Mouse (Mus musculus): ENCODE measurements around the gene Lrwd1. TPM values are rescaled to one million over a fixed set of nuclear protein-coding genes. Genes with fewer than 3 reads are reported as not detected.

Lrwd1 gene
- total RNA-seq, 1 experiment from 2014 or later: 11.2 TPM

DNA sequence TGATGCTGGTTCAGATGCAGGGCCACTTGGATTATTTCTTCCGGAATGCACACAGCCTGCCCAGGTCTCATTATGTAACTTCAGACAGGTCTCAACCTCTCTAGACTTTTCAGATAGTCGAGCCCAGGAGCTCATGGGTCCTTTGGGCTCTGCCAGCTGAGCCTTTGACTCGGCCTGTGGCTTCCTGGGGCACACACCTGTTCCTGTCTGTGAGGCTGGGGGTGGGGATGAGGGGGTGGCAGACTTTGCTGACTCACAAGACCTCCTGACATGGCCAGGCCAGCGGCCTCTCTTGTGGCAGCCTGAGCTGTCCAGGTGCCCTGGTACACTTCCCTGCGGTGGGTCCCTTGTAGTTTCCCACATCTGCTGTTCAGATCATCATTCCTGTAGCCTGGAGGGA lies 43.9 kb downstream of the Lrwd1 start:
- no peak for DNase-seq

DNA sequence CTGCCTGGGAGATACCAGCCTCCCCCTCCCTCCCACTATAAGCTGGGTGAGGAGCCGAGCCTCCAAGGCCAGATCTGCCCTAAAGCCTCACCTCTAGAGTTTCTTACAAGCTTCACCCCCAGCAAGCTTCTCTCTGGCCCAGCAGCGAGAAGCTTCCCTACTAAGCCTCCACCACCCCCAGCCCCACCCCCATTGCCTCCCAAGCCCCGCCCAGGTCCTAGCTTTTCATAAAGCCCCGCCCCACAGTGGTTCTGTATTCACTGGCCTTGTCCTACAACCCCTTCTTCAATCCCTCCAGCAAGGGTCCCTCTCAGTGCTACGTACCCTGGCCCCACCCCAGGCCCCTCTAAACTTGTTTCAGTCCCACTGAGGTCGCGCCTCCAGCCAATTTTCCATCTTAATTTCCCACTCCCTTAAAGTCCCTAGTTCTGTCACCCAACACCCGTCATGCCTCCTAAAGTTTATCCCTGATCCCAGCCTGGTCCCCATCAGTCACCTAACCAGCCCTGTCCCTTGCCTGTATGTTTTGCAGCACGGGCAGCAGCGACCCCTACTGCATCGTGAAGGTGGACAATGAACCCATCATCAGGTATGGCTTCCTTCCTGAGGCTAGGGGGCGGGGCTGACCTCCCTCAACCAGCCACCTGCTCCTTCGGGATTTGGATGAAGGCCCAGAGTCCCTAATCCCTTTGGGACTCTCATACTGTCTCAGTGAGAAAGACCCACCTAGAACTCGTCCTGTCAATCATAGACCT lies 46.9 kb downstream of the Lrwd1 start:
- DNase-seq: no peak

DNA sequence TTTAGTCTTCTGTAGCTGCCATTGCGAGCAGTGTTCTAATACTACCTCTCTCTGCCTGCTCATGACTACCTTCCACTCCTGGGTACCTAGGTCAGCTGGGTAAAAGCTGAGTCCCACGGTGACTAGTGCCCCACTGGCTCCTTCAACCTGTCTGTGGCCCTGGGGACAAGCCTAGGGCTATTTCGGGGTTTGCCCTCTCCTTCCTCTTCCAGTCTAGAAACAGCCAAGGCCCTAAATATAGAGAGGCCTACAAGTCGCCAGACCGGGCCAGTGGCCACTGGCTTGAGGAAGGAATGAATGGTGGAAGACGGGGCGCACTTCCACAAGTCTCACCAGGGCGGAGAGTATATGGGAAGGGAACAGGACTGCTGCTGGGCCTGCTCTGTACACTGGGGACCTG lies 49.6 kb downstream of the Lrwd1 start:
- DNase-seq: no peak

DNA sequence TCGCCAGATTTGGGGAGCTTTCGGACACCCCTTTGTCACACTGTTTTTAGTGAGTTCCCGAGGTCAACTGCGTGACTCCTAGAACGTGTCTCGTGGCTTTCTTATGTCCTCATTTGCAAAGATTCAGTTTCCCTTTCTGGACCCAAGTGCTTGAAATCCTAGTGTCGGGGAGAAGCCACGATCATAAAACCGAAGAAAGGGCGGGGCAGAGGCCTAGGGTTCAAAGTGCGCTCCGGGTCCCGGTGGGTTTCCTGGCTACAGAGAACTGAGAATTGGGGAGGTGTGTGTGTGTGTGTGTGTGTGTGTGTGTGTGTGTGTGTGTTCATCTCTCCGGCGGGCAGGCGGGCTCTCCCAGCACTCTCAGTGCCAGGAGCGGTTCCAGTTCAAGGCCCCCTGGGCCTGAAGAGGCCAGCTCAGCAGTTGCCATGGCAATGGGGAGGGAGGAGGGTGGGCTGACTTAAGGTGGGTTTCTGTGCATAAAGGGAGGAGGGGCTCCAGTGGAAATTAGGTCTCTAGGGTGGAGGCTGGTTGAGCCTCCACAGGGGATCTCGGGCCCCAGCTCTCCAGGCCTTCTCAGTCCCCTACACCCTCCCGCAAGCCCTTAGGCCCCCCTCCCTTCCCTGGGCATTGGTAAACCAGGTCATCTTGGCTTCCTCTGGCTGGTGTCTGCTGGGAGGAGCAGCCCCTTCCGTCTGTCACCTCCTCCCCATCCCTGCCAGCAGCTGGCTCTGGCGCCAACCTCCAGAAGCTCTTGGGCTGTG lies 50.8 kb downstream of the Lrwd1 start:
- DNase-seq: peak; percentile 82

DNA sequence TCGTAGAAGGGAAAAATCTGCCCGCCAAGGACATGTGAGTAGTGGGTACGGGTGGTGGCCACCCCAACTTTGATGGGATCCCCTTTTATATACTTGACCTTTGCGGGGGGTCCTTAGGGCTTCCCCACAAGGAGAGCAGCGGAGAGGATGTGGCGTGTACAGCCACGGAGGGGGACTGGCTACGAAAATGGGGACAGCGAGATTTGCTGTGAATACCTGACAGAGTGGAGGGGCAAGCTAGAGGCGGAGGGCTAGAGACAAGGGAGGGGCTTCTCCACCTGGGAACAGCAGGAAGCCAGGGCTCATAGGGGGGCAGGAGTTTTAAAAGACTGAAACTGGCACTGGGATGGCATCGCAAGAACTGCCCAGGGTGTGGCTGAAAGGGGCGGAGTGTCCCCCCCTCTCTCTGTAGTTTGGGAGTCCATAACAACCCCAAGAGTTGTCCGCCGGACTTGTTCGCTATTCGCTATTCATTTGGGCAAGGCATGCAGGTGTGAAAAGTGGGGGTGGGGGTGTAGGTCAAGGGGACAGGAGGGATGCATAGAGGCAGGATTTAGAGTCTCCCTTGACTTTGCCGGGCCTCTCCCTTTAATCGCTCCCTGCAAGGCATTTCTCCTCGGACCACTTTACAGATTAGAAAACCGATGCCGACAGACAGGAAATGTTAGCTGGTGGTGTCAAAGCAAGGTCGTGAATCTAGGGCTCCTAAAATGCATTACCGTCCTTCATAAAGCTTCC lies 51.6 kb downstream of the Lrwd1 start:
- peak; percentile 47 for DNase-seq

DNA sequence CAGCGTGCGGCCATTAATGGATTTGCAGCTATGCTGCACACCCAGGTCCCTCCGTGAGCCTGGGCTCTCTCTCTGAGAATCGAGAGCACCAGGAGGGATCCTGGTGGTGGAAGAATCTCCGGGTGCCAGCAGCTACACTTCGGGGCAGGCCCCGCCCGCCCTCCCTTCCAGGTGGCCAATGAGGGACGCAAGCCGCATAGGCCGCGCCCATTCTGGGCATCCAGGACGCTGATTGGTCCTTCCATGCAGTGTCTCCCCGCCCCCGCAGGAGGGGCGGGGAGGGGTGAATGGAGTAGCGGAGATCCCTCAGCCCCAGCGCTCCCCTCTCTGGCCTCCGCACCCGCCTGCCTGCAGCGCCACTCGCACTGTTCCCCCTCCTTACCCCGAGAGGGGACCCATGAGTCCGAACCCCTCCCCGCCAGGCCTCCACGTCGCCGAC lies 52.2 kb downstream of the Lrwd1 start, which contains the start of gene Rasa4:
TSS of gene Rasa4 (plus strand) at position 248 of the 439 bp plus-strand sequence.
- peak; percentile 96 for DNase-seq

DNA sequence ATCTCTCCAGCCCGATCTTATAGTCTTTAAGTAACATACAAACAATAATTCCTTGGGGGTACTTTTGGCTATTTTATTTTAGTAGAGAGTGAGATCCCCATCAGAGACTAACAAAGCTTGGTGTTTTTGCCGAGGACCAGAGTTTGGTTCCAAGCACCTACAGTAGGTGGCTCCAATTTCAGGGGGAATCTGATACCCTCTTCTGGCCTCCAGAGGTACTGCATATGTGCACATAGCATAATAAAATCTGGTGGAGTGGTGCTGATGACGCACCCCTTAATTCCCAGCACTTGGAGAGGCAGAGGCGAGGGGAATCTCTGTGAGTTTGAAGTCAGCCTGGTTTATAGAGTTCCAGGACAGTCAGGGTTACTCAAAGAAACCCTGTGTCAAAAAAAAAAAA lies 53.5 kb downstream of the Lrwd1 start:
- DNase-seq: no peak

DNA sequence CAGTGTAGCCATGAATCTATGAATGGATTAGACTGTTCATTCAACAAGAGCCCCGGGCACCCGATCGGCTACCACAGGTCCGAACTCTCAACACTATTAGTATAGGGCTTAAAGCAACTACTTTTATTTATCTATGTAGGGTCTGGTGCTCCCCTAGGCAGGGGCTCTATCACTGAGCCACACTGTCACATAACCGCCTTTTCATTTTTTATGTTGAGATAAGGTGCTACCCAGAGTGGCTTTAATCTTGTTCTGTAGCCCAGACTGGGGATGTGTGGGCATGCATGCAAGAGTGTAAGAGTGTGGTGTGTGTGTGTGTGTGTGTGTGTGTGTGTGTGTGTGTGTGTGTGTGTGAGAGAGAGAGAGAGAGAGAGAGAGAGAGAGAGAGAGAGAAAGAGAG lies 57.7 kb downstream of the Lrwd1 start:
- DNase-seq: no peak

DNA sequence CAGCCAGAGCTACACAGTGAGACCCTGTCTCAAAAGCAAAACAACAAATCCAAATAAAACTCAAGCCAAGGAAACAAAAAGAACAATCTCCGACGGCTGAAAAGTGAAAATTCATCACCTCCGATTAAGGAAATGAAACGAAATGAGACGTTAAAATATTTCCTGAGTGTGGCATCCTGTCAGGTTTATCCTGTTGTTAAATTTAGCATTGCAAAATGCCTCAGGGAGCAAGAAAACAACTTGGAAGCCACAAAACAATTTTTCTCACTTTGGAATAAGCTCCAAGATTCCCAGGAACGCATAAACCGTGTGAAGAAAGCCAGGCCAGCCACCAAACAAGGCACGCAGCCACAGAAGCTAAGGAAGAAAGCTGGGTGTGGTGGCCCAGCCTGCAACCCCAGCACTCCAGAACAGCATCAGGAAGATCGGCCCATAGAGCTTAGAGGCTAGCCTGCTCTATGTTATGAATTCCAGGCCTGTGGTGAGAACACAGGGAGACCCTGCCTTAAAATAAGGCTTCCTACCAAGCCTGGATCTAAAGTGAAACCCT lies 58.8 kb downstream of the Lrwd1 start:
- no peak for DNase-seq

DNA sequence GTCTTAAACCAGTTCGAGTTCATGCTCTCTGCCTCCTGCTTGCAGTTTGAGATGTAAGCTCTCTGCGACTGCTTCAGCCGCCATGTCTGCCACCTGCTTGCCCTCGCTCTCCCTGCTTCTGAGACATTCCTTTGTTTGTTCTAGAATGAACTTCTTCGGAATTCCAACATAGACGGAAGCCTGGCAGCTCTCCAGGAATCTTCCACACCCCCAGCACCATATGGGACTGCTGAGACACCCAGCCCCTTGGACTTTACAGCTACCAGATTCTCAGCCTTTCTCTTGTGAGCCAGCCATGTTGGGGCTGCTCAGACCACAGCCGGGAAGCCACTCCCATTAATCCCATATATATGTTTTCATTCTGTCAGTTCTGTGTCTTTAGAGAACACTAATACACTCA lies 59.6 kb downstream of the Lrwd1 start:
- DNase-seq: no peak

DNA sequence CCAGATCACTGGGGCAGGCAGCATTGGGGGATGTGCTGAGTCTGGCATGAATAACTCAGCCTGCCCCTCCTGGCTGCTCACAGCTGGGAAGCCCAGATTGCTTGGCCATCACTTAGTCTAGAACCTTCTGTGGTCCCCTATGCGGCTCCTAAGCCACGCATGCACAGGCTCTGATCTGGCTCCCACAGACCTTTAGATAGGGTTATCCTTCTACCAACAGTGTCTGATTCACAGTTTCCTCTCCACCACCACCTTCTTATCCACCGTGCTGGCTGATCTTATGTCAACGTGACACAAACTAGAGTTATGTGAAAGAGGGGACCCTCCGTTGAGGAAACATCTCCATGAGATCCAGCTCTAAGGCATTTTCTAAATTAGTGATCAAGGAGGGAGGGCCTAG lies 60.8 kb downstream of the Lrwd1 start:
- no peak for DNase-seq

DNA sequence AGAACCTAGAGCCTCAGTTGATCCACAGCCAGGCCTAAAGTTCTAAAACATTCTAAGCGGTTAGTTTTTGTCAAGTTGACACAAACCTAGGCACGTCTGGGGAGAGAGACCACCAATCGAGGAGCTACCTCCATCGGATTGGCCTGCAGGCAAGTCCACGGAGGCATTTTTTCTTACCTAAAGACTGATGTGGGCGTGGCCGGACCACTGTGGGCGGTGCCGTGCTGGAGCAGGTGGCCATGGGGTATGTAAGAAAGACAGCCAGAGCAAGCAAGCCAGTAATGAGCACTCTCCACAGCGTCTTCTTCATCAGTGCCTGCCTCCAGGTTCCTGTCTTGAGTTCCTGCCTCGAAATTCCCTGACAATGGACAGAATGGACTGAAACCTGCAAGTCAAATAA lies 62.3 kb downstream of the Lrwd1 start:
- DNase-seq: no peak

DNA sequence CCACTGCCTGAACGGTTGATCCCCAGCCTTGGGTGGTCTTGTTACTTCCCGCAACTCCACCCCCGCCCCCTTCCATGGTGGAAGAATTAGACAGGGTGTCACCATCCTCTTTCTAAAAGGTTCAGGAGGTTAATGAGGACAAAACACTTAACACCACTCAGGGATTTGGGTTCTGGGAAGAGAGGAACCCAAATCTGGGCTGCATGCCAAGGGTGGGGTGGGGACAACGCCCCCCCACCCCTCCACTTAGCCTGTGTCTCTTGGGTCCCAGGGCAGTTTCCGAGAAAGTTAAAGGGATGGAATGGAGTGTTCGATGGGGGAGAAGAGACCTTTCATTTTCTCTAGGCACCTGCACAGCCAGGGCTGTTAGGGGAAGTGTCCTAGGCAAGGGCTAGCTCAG lies 62.8 kb downstream of the Lrwd1 start:
- no peak for DNase-seq

Small RNA genes lying within 50 kb of the gene (microRNA-seq; reads per million reads assigned to microRNA genes)
- 0.76 to 0.85 reads per million in 2 experiments for gene Mir7035

Other genes with a start within 250 kb of the Lrwd1 start
- 64.7 and 97.7 TPM in 2 replicates for gene Hspb1, start 248.2 kb downstream of the Lrwd1 start, total RNA-seq (2021)
- gene Ywhag, start 201.5 kb downstream of the Lrwd1 start, total RNA-seq (2021): 462 and 482 TPM in 2 replicates
- gene Ssc4d, start 161.5 kb downstream of the Lrwd1 start, total RNA-seq (2021): 2.1 and 3.1 TPM in 2 replicates
- gene Zp3, start 156.0 kb downstream of the Lrwd1 start, total RNA-seq (2021): not detected in 2 replicates
- gene Dtx2, start 141.3 kb downstream of the Lrwd1 start, total RNA-seq (2021): 15.4 and 15.5 TPM in 2 replicates
- 8.2 and 11.7 TPM in 2 replicates for gene Upk3b, start 97.6 kb downstream of the Lrwd1 start, total RNA-seq (2021)
- not detected in 2 replicates for gene Upk3bl, start 81.6 kb downstream of the Lrwd1 start, total RNA-seq (2021)
- gene Rasa4, start 52.2 kb downstream of the Lrwd1 start, total RNA-seq (2021): 9.1 and 13.8 TPM in 2 replicates
- 82.7 and 86.4 TPM in 2 replicates for gene Polr2j, start 19.4 kb downstream of the Lrwd1 start, total RNA-seq (2021)
- 7.2 and 9.8 TPM in 2 replicates for gene Alkbh4, start 72 bp upstream of the Lrwd1 start, total RNA-seq (2021)
- 2.6 and 12.4 TPM in 2 replicates for gene Orai2, start 34.6 kb upstream of the Lrwd1 start, total RNA-seq (2021)
- gene Prkrip1, start 62.9 kb upstream of the Lrwd1 start, total RNA-seq (2021): 31.8 and 36.4 TPM in 2 replicates
- 21.9 and 24.5 TPM in 2 replicates for gene Sh2b2, start 110.5 kb upstream of the Lrwd1 start, total RNA-seq (2021)

Data from adrenal gland, postnatal 14 days (tissue).